Mouse (Mus musculus) T-helper 17 cell (primary cell): ENCODE measurements at regions not wholly inside any gene's neighbourhood (a gene's known extent, or its start where the extent isn't known, plus 50 kb on each side); places are given as distances from the start of the nearest gene placed in this dataset.

ENCODE experiments used
- in situ Hi-C, 2 experiments: fragments of 300-600 bp; cut with MboI, MseI; formaldehyde crosslinking; loops; 1 replicate in 1 of 2; 2 replicates in 1 of 2; pipeline ENCODE4 v1.15.1; 2025; ENCODE audit warnings: high pct_unique_total_duplicates in 2 of 2

- in situ Hi-C loops = no loop called here
Observed at GRCm38 (mm10) chr1:55807028-55807427, 401.3 kb downstream of the Plcl1 start.

- in situ Hi-C loops = no loop called here
Observed at GRCm38 (mm10) chr1:55808724-55809519, 403.2 kb downstream of the Plcl1 start.

GRCm38 (mm10) chr1:55812486-55812885, 406.8 kb downstream of the Plcl1 start:
- in situ Hi-C loops = no loop called here

DNA sequence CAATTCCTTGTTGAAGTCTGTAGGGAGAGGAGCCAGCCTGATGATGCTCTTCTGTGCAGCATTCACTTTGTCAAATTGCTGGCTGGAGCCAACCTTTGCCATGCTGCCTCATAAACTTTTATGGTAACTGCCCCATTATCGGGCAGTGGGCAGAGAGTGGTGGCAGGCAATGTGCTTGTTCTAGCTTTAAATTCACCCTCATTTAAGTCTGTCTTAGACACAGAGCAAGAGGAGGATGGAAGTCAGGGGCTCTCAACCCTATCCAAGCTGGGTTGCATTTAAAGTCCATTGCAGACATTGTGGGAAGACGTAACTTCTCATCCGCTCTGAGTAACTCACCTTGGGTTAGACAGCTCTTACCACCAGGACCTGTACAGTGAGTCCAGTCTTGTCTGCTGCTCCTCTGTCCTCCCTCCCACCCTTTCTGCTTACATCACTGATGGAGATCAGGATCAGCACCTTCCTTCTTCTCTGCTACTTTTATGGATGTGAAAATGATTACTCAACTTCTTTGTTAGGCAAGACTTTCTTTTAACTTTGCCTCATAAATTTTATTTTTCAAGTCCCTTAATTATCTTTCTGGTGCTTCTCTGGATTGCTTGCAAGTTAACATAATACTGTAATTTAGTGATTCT, 415.3 kb downstream of the Plcl1 start:
- in situ Hi-C loops = no loop called here

DNA sequence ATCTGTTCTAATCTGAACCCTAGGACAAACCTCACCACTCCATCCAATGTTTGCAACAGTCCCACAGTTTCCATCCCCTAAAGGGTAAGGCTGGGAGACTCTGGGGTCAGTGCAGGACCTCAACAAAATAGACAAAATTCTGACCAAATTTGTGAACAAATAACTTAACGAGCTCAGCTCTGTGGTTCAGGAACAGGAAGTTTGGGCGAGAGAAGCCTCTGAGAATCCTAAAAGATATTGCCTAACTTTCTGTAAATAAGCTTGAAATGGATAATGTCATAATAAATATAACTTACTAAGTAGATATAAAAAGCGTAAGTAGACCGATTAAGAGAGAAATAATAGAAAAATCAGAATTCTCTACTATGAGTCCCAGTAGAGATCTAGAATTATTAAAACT, 416.9 kb downstream of the Plcl1 start:
- in situ Hi-C loops = no loop called here

GRCm38 (mm10) chr1:55827191-55827590, 421.5 kb downstream of the Plcl1 start:
- in situ Hi-C loops = no loop called here

DNA sequence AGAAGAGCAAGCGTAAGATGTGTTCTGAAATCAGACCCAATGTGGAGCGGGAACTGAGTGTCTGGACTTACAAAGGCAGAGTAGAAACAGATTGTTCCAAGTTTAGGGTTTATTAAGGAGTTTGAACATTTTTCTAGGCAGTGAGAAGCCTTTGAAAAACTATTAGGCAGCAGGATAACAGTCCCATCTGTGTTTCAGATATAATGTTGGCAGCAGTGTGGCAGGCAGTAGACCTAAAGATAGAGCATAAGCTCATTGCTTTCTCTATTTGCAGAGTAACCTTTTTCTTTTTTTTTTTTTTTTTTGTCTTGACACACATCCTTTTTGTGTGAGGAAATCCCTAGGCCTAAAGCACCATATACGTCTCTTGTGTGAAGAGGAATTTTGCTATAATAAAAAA, 429.6 kb downstream of the Plcl1 start:
- in situ Hi-C loops = no loop called here

DNA sequence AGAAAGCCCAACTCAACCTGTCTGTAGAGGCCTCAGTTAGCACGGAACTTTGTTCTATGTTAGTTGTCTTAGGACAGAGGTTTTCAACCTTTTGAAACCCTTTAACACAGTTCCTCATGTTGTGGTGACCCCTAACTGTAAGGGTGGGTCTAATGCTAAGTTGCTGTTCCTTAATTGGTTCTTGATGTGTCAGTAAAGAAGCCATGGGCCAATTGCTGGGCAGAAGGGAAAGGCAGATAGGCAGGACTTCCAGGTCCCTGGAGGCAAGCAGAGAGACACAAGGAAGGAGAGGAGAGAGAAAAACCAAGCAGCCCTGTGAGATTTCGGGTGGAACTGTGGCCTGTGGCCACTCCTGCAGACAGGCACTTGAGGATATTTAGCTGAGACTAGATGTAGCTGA, 431.0 kb downstream of the Plcl1 start:
- in situ Hi-C loops = no loop called here

- in situ Hi-C loops = no loop called here
Observed at GRCm38 (mm10) chr1:55837366-55837765, 431.6 kb downstream of the Plcl1 start.

DNA sequence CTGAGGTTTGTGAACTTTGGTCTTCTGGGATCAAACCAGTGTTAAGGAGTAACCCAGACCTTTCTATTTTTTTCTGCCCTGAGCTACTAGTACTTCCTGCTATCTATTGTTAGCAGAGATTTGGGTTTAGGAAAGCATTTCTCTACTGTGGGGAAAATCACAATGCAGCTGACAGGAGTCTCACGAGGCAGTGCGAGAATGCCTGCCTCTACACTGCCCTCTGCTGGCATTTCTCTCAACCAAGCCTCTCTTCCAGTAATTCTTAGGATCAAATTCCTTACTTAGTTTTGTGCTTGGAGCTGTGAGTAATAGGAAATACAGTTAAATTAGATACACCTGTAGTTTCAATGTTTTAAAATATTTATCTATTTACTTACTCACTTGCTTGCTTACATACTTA, 432.4 kb downstream of the Plcl1 start:
- in situ Hi-C loops = no loop called here

GRCm38 (mm10) chr1:55848806-55849205, 443.1 kb downstream of the Plcl1 start:
- in situ Hi-C loops = no loop called here

DNA sequence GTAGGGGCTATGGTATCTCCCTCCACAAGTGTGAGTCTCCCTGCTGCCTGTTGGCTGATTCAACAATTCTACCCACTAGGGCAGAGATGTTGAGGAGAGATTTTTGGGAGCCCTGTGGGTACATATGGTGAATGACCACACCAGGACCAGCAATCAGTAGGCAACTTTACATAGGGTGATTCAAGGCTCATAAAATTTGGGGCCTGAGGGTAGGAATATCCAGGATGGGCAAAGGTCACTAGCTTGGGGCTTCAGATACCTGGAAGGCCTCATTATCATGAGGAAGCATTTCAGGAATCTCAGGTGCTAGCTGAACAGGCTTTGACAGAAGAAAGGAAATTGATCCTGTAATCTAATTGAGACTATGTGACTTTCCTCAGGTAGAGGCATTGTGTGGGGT, 446.6 kb downstream of the Plcl1 start:
- in situ Hi-C loops = no loop called here

DNA sequence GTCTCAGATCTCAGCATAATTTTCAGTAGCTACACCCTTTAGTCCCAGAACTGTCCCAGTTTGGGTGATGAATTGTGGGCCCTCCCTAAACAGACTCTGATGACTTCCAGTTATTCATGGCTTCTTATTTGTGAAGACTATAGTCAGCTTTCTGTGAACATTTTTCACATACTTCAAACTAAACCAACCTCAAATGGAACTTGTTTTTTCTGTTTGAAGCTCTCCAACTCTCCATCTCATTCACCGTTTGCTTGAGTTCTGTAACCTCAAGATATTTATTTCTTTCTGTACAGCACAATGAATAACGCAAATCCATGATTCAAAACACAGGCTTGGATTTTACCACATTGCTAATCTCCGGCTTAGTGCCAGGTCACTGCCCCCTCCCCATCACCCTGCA, 453.4 kb downstream of the Plcl1 start:
- in situ Hi-C loops = no loop called here

- in situ Hi-C loops = no loop called here
Observed at GRCm38 (mm10) chr1:55863113-55863512, 457.4 kb downstream of the Plcl1 start.

DNA sequence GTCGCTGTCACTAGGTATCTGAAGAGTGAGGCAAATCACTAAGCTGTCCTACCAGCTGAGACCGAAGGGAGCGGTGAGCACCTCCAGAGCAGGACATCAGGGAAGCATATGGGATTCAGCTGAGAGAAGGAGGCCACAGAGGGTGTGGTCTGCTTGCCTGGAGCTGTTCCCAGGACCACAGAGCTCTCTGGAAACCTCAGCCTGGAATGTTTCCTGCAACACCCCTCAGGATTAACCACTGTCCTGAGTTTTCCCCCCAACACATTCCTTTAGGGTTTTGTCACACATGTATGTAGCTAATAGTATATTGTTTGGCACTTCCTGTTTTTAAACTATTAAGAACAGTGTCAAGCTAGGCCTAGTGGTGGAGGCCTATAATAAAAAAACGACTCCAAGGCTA, 459.6 kb downstream of the Plcl1 start:
- in situ Hi-C loops = no loop called here

- in situ Hi-C loops = no loop called here
Observed at GRCm38 (mm10) chr1:55866677-55867076, 461.0 kb downstream of the Plcl1 start.

GRCm38 (mm10) chr1:55873583-55873982, 467.9 kb downstream of the Plcl1 start:
- in situ Hi-C loops = loop anchor here in 1 of 2 experiments (5.0 to 10.0 kb wide), 2 partner anchors 289 to 471 kb away; no protein-coding TSS in a partner anchor

DNA sequence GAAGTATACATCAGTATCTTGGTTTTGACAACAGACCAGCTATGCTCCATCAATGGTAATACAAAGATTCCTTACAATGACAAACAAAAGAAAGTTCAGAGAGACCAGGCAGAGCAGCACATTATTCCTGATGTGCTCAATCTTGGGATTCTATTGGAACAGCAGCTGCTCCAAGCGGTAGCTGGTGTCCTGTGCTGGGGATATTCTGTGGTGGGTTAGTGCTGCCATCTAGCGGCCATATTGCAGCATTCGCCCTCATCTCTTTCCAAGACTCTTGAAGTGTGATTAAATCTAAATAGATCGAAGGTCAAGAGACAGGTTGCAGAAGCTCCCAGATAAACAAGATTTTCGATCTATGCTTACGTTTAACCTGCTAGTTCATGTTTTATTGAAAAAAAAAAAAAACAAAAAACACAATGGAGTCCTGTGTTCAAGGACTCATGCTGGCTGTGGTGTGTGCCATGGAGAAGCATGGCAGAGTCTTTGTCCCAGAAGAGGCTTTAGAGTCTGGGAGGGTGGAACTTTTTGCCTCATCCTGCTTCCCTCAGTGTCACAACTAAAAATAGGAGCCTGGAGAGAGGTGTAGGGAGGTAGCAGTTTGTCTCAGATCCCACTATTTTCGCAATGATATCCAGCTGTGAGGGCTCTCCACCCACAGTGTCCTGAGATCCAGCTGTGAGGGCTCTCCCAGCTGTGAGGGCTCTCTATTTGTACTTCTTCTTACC, 468.6 kb downstream of the Plcl1 start:
- in situ Hi-C loops = loop anchor here in 1 of 2 experiments (5.0 to 10.0 kb wide), 2 partner anchors 290 to 472 kb away; no protein-coding TSS in a partner anchor

GRCm38 (mm10) chr1:55874868-55875144, 469.1 kb downstream of the Plcl1 start:
- in situ Hi-C loops = loop anchor here (5.0 to 10.0 kb wide), 2 partner anchors 290 to 473 kb away; no protein-coding TSS in a partner anchor

DNA sequence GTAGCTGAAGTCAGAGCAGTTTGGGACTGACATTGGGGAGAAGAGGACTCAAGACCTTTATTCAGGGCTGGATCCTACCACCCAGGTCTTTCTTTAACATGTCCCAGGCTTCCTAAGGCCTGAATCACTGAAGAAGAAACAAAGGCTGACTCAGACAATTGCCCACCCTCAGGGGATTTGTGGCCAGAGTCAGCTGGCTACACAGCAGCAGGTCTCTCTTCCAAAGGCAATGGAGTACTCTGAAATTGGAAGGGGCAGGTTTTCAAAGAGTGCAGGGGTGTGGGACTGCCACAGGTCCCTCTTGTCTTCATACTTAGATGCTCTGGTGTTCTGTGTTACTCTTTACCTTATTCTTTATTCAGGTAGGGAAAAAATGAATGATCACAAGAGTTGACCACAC, 478.9 kb downstream of the Plcl1 start:
- in situ Hi-C loops = loop anchor here in 1 of 2 experiments (5.0 kb wide), 1 partner anchor 1328 kb away; no protein-coding TSS in a partner anchor

DNA sequence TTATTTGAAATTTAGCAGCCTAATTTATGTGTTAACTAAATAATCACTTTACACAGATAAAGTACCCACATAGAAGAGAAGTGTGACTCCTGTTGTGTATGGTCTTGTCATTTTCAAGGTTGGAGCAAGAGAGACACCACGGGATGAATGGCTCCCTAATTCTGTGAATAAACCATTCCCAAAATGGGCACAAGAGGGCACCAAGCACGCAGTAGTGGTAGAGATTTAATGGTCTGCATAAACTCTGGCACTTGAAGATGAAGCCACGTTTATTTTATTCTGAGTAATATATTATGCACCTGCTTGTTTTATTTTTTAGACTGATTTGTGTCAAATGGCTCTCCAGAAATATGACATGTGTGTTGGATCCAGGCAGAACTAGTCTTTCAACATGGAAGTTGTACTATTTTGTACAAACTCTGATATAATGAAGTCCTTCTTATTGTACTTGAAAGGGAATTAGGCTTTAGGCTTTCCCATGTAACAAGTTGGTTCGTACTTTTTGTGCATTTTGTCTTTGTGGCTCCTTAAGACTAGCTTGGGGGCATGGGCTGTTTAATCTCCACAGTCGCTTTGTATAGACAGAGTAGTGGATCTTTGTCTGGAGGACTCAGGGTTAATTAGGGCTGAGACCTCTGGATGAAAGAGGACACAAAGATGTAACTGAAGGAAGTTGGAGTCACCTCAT, 480.8 kb downstream of the Plcl1 start:
- in situ Hi-C loops = no loop called here

DNA sequence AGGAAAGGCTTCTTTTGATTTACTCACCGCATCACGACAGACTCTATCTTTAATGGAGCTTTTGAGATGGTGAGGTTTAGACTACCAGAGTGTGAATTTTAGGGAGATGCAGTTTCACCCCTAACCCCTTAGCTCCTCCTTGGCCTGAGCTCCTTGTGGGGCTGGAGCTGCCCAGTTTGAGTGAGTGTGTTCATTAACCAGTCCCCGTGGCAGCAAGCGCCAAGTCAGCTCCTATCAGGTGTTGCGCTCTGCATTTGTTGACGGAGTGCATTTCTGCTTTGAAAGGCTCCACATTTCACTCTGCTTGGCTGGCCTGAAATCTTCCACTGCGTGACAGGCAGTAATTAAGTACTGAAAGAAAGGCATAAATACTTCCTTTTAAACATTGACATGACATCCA, 481.7 kb downstream of the Plcl1 start:
- in situ Hi-C loops = no loop called here
